Mouse (Mus musculus) stomach, postnatal 0 days (tissue): ENCODE results near the gene Plin1.

Experiments used
- CTCF ChIP-seq: IDR thresholded peaks from 2 replicates; pipeline ENCODE4 v1.5.1; 2016; ENCODE audit warnings: antibody characterized with exemption, low read depth, mild to moderate bottlenecking, moderate library complexity
- EP300 ChIP-seq: optimal IDR thresholded peaks from 2 replicates; pipeline ENCODE3; 2016; ENCODE audit warnings: antibody characterized with exemption

GRCm38 (mm10) chr7:79744585-79744984 is 11.9 kb upstream of the Plin1 start:
- TF ChIP-seq CTCF (no peak), EP300 (no peak)
